Comparison of ENCODE assay signal across 13 mouse cellular contexts in the genomic region with DNA sequence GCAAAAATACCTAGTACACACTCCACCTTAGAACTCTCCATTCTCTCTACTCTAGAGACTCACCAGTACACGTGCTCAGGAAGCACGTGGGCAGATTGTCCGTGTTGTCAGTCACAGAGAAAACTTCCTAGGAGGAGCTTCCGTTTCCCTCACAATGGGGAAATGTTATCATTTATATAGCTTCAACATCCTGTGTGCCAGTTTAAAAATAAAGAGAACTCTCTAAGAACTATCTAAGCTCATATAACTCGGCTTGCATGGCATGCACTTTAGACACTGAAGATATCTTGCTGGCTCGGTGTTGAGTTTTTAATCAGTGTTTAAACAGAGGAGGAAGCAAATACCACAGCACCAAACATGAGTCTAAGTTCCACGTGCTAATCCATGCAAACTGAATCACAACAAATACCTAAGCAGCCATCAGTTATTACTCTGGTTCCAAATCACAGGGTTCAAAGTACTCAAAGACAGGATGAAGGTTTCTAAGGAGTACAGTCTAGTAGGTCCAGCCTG.
DNase-seq lines count a peak whose midpoint lies in the region; ATAC-seq lines count a peak whose summit lies in the region.
"Had no signal": no experiment of that assay in that cellular context is flagged by ENCODE, and none has a peak within 500 bp of the region (broad histone marks: within the 10 kb centered on the region; RNA-seq: fewer than 3 reads in every experiment).

No protein-coding gene starts in this region.

- peak overlapping the region; percentile 90 for H3K27ac ChIP-seq in brown adipose tissue, adult 24 weeks (replicated peaks; ENCODE audit: low read depth, low read length)
- peak overlapping the region; percentile 60 for H3K27ac ChIP-seq in heart, embryonic 16.5 days (ENCODE audit: low read length)
- H3K27ac ChIP-seq: embryonic facial prominence, embryonic 12.5 days; forebrain, embryonic 13.5 days had no signal

- peak overlapping the region; percentile 37; the same call in 1 of the 2 replicates for H3K4me2 ChIP-seq in heart, embryonic 16.5 days (ENCODE audit: low read depth, low read length)
- H3K4me2 ChIP-seq: embryonic facial prominence, embryonic 12.5 days; forebrain, embryonic 13.5 days had no signal

- no peaks in the 10 kb centered on the region for H3K9me3 ChIP-seq in heart, embryonic 16.5 days (replicated peaks; ENCODE audit: control insufficient read depth, low read length)
- H3K9me3 ChIP-seq: embryonic facial prominence, embryonic 12.5 days; forebrain, embryonic 13.5 days had no signal

- H3K4me3 ChIP-seq in brown adipose tissue, adult 24 weeks (ENCODE audit: insufficient read depth, low read depth, low read length) = no peak overlapping the region
- no peak overlapping the region for H3K4me3 ChIP-seq in heart, embryonic 16.5 days (ENCODE audit: low read length)
- H3K4me3 ChIP-seq: embryonic facial prominence, embryonic 12.5 days; forebrain, embryonic 13.5 days had no signal

- no peaks in the 10 kb centered on the region for H3K27me3 ChIP-seq in heart, embryonic 16.5 days (ENCODE audit: control insufficient read depth, insufficient read depth, low read length)
- H3K27me3 ChIP-seq: embryonic facial prominence, embryonic 12.5 days; forebrain, embryonic 13.5 days had no signal

- peak; percentile 23 for DNase-seq in kidney, adult 18-20 months
- no peak for DNase-seq in kidney, postnatal 14 days
- peak; percentile 57 for DNase-seq in lung, postnatal 25 days (ENCODE audit: low spot score)
- no peak for DNase-seq in urinary bladder, postnatal 4 days (ENCODE audit: low spot score in 2 of 2)
- DNase-seq in layer of hippocampus, postnatal 14 days (ENCODE audit: low spot score in 2 of 2) = no peak
- DNase-seq: cerebellum, adult 8-10 months; gastrocnemius, postnatal 36 days; right cerebral cortex, postnatal 4 days; thymus, adult 18-20 months had no signal

- ATAC-seq in heart, embryonic 16.5 days (replicated peaks; ENCODE audit: extremely low read depth, insufficient read depth, low FRiP score) = peak; percentile 66
- ATAC-seq: forebrain, embryonic 13.5 days had no signal

- no peak overlapping the region for H3K9ac ChIP-seq in heart, embryonic 16.5 days (ENCODE audit: low read length)
- H3K9ac ChIP-seq: embryonic facial prominence, embryonic 12.5 days; forebrain, embryonic 13.5 days had no signal

- WGBS in heart, embryonic 16.5 days = 8% methylated on average over 7 of the region's 7 CpGs

- no peaks in the 10 kb centered on the region for H3K36me3 ChIP-seq in heart, embryonic 16.5 days (ENCODE audit: control insufficient read depth, insufficient read depth)
- H3K36me3 ChIP-seq: embryonic facial prominence, embryonic 12.5 days had no signal

- H3K4me1 ChIP-seq in brown adipose tissue, adult 24 weeks (ENCODE audit: control insufficient read depth, insufficient read depth, insufficient read length, low read length) = peaks cover 18% of the 10 kb centered on the region
- peaks cover 52% of the 10 kb centered on the region for H3K4me1 ChIP-seq in heart, embryonic 16.5 days (ENCODE audit: control insufficient read depth, insufficient read depth, low read length)

Comparison
In these comparisons a context has a peak if more than half of its experiments do, and no peak if none do; other contexts are left out.
1. DNase-seq: peak in kidney, adult 18-20 months (single experiment) and lung, postnatal 25 days (single experiment); none in kidney, postnatal 14 days (single experiment), urinary bladder, postnatal 4 days (0 of 2) and layer of hippocampus, postnatal 14 days (0 of 2).